Mouse (Mus musculus): Measurements from ENCODE around the gene Sestd1.

DNA sequence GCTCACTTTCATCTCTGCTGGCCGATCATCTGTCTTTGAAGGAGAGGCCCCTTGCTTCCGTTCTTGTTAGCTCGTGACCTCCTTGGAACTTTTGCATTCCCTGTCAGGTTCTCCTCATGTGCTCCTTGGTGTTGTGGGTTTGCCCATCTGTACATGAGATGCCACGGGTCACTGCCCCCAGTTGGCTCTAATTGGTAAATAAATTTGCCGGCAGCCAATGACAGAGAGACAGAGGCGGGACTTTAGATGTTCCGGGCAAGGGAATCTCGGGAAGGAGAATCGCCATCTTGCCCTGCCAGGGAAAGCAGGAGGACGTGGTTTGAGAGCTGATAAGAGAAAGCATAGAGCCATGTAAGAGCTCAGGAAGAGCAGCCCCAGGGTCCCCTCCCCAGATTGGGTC is 33.5 kb upstream of the Sestd1 start:
- TF ChIP-seq CTCF (IDR thresholded peaks at IDR 0.05; ENCODE audit: control insufficient read depth, insufficient read depth, low read length), result no peak
- no peak for TF ChIP-seq POLR2A (IDR thresholded peaks at IDR 0.05; ENCODE audit: borderline replicate concordance, control insufficient read depth, low read depth, low read length)
